Mouse (Mus musculus) brown adipose tissue, adult 24 weeks (tissue): ENCODE measurements at regions not wholly inside any gene's neighbourhood (a gene's known extent, or its start where the extent isn't known, plus 50 kb on each side); places are given as distances from the start of the nearest gene placed in this dataset.

Source experiments
- H3K27ac ChIP-seq: fragments of 200-500 bp; replicated peaks from 2 replicates; pipeline ENCODE4 v1.5.1; 2012; ENCODE audit warnings: low read depth, mild to moderate bottlenecking, low read length
- H3K4me1 ChIP-seq: fragments of 200-500 bp; 2 replicates; pipeline ENCODE4 v1.6.1; 2012; ENCODE audit warnings: low read length, mixed read lengths; ENCODE audit not compliant: control insufficient read depth, insufficient read depth, insufficient read length
- H3K4me3 ChIP-seq: fragments of 200-500 bp; 2 replicates; pipeline ENCODE4 v1.5.1; 2012; ENCODE audit warnings: low read depth, mild to moderate bottlenecking, low read length, moderate library complexity; ENCODE audit not compliant: insufficient read depth

- Histone ChIP-seq H3K4me3 (no peak overlapping the region), H3K4me1 (no peaks in the 10 kb centered on the region), H3K27ac (no peak overlapping the region)
Observed at GRCm38 (mm10) chr9:41408301-41408700, 246.8 kb upstream of the Ubash3b start.

- no peak overlapping the region for H3K4me3 ChIP-seq
- no peak overlapping the region for H3K27ac ChIP-seq
- H3K4me1 ChIP-seq, result no peaks in the 10 kb centered on the region
Observed at GRCm38 (mm10) chr9:41407078-41407477, 245.6 kb upstream of the Ubash3b start.

- H3K4me1 ChIP-seq, result no peaks in the 10 kb centered on the region
- no peak overlapping the region for H3K27ac ChIP-seq
Observed at GRCm38 (mm10) chr9:41402942-41403341, 241.4 kb upstream of the Ubash3b start.

GRCm38 (mm10) chr9:41400950-41401349, 239.5 kb upstream of the Ubash3b start:
- Histone ChIP-seq H3K27ac (no peak overlapping the region), H3K4me1 (no peaks in the 10 kb centered on the region), H3K4me3 (no peak overlapping the region)

More at GRCm38 (mm10) chr9:41402942-41403341, 241.4 kb upstream of the Ubash3b start:
- no peak overlapping the region for H3K4me3 ChIP-seq

GRCm38 (mm10) chr9:41395471-41395870, 234.0 kb upstream of the Ubash3b start:
- Histone ChIP-seq H3K4me1 (no peaks in the 10 kb centered on the region), H3K27ac (no peak overlapping the region), H3K4me3 (no peak overlapping the region)

- Histone ChIP-seq H3K27ac (no peak overlapping the region), H3K4me1 (no peaks in the 10 kb centered on the region), H3K4me3 (no peak overlapping the region)
Observed at GRCm38 (mm10) chr9:41391591-41392320, 230.3 kb upstream of the Ubash3b start.

- Histone ChIP-seq H3K4me3 (no peak overlapping the region), H3K27ac (no peak overlapping the region), H3K4me1 (peaks cover 9% of the 10 kb centered on the region; the same call in 1 of the 2 replicates)
Observed at GRCm38 (mm10) chr9:41379283-41379682, 217.8 kb upstream of the Ubash3b start.

- Histone ChIP-seq H3K27ac (no peak overlapping the region), H3K4me1 (peaks cover 9% of the 10 kb centered on the region; the same call in 1 of the 2 replicates), H3K4me3 (no peak overlapping the region)
Observed at GRCm38 (mm10) chr9:41378627-41379231, 217.2 kb upstream of the Ubash3b start.

- Histone ChIP-seq H3K27ac (no peak overlapping the region), H3K4me1 (peaks cover 9% of the 10 kb centered on the region; the same call in 1 of the 2 replicates), H3K4me3 (peak overlapping the region; percentile 5; the same call in 1 of the 2 replicates)
Observed at GRCm38 (mm10) chr9:41377701-41378626, 216.5 kb upstream of the Ubash3b start.

GRCm38 (mm10) chr9:41376948-41377700, 215.6 kb upstream of the Ubash3b start:
- Histone ChIP-seq H3K4me1 (peaks cover 9% of the 10 kb centered on the region; the same call in 1 of the 2 replicates), H3K27ac (peak overlapping the region; percentile 73), H3K4me3 (peak overlapping the region; percentile 58)

- H3K4me1 ChIP-seq, result peaks cover 9% of the 10 kb centered on the region; the same call in 1 of the 2 replicates
- H3K4me3 ChIP-seq, result peak overlapping the region; percentile 58
- H3K27ac ChIP-seq, result peak overlapping the region; percentile 73
Observed at GRCm38 (mm10) chr9:41375984-41376651, 214.6 kb upstream of the Ubash3b start.

- Histone ChIP-seq H3K27ac (0 out of 2 replicates have a peak overlapping the region, but pooled peaks have one; percentile 13), H3K4me1 (peaks cover 9% of the 10 kb centered on the region), H3K4me3 (no peak overlapping the region)
Observed at GRCm38 (mm10) chr9:41374591-41375481, 213.3 kb upstream of the Ubash3b start.

- H3K4me1 ChIP-seq, result peaks cover 6% of the 10 kb centered on the region
- H3K27ac ChIP-seq, result no peak overlapping the region
Observed at GRCm38 (mm10) chr9:41366405-41366804, 204.9 kb upstream of the Ubash3b start.

More at GRCm38 (mm10) chr9:41366405-41366804, 204.9 kb upstream of the Ubash3b start:
- no peak overlapping the region for H3K4me3 ChIP-seq
